Mouse (Mus musculus) heart, embryonic 13.5 days (tissue): ENCODE results near the gene Rab40b. TPM values are rescaled to one million over a fixed set of nuclear protein-coding genes. Genes with fewer than 3 reads are reported as not detected.
"Not testable (repeated sequence)": the region's sequence is repeated elsewhere in the genome, so short reads cannot be mapped to it uniquely, and the experiment has no call there.

Experiments
- ATAC-seq: fragments of 200-750 bp; cut with Nextera tagmentation; 2 replicates; pipeline ENCODE4 v1.8.0; 2017; ENCODE audit warnings: moderate TSS enrichment; ENCODE audit not compliant: insufficient number of reproducible peaks, low FRiP score, low TSS enrichment; ENCODE audit errors: extremely low read depth
- H3K27ac ChIP-seq: fragments of 300-500 bp; sonication (generic); replicated peaks from 2 replicates; pipeline ENCODE4 v1.5.1; 2015; ENCODE audit warnings: moderate library complexity, mild to moderate bottlenecking, inconsistent platforms
- H3K27me3 ChIP-seq: fragments of 300-500 bp; sonication (generic); replicated peaks from 2 replicates; pipeline ENCODE4 v1.6.1; 2015; ENCODE audit warnings: mild to moderate bottlenecking, inconsistent platforms
- H3K36me3 ChIP-seq: fragments of 300-500 bp; sonication (generic); 2 replicates; pipeline ENCODE4 v1.6.1; 2015; ENCODE audit warnings: mild to moderate bottlenecking, inconsistent platforms
- H3K4me1 ChIP-seq: fragments of 300-500 bp; sonication (generic); 2 replicates; pipeline ENCODE4 v1.6.1; 2015; ENCODE audit warnings: inconsistent platforms
- H3K4me2 ChIP-seq: fragments of 300-500 bp; sonication (generic); 2 replicates; pipeline ENCODE4 v1.6.1; 2015; ENCODE audit warnings: inconsistent platforms, mild to moderate bottlenecking, moderate library complexity
- H3K4me3 ChIP-seq: fragments of 300-500 bp; sonication (generic); 2 replicates; pipeline ENCODE4 v1.5.1; 2015; ENCODE audit warnings: moderate library complexity, mild to moderate bottlenecking, inconsistent platforms
- H3K9ac ChIP-seq: fragments of 300-500 bp; sonication (generic); 2 replicates; pipeline ENCODE4 v1.6.1; 2015; ENCODE audit warnings: inconsistent platforms, mild to moderate bottlenecking, moderate library complexity
- H3K9me3 ChIP-seq: fragments of 300-500 bp; sonication (generic); 2 replicates; pipeline ENCODE4 v1.6.1; 2016; ENCODE audit warnings: inconsistent platforms
- WGBS: fragments of 180-500 bp; shearing (Covaris S2); methylation state at CpG from one replicate; pipeline ENCODE4 v1.1.7; 2015; ENCODE audit warnings: mixed read lengths; 5-methylcytosine and 5-hydroxymethylcytosine counted together
- microRNA-seq: library from miRNA; unstranded; fragments of <30 nt; microRNA quantifications from one replicate; pipeline ENCODE4, GENCODE M21; 2016
- polyA plus RNA-seq: library from polyadenylated mRNA; unstranded; fragments of >200 nt; fragmentation: Nextera tagmentation; extraction: Ambion mirVana; gene quantifications from 2 replicates; pipeline ENCODE4 v1.2.1, GENCODE M21; 2015

The Rab40b gene
- polyA plus RNA-seq, 1 experiment from 2014 or later: 5.0 TPM

GRCm38 (mm10) chr11:121328619-121329018 is 59.4 kb downstream of the Rab40b start:
- Histone ChIP-seq H3K4me1 (no peaks in the 10 kb centered on the region), H3K27ac (no peak overlapping the region), H3K9me3 (no peaks in the 10 kb centered on the region), H3K4me3 (no peak overlapping the region), H3K27me3 (no peaks in the 10 kb centered on the region), H3K9ac (no peak overlapping the region), H3K4me2 (no peak overlapping the region), H3K36me3 (peaks cover 82% of the 10 kb centered on the region)
- ATAC-seq: no peak

- Histone ChIP-seq H3K9ac (no peak overlapping the region), H3K36me3 (peaks cover 78% of the 10 kb centered on the region), H3K27ac (no peak overlapping the region), H3K27me3 (no peaks in the 10 kb centered on the region), H3K9me3 (no peaks in the 10 kb centered on the region), H3K4me1 (no peaks in the 10 kb centered on the region), H3K4me3 (no peak overlapping the region), H3K4me2 (no peak overlapping the region)
- ATAC-seq: no peak
- 93% methylated on average over 9 of the region's 9 CpGs for WGBS
These were observed 59.8 kb downstream of the Rab40b start for GRCm38 (mm10) chr11:121328206-121328605.

GRCm38 (mm10) chr11:121326681-121327080 is 61.4 kb downstream of the Rab40b start:
- Histone ChIP-seq H3K9ac (no peak overlapping the region), H3K4me2 (no peak overlapping the region), H3K9me3 (no peaks in the 10 kb centered on the region; the same call in 1 of the 2 replicates), H3K36me3 (peaks cover 65% of the 10 kb centered on the region), H3K27ac (no peak overlapping the region), H3K27me3 (no peaks in the 10 kb centered on the region), H3K4me1 (no peaks in the 10 kb centered on the region), H3K4me3 (no peak overlapping the region)
- 96% methylated on average over 5 of the region's 5 CpGs for WGBS
- ATAC-seq: no peak

GRCm38 (mm10) chr11:121326034-121326433 is 62.0 kb downstream of the Rab40b start:
- no peak overlapping the region for H3K27ac ChIP-seq
- peaks cover 70% of the 10 kb centered on the region for H3K36me3 ChIP-seq
- H3K4me3 ChIP-seq: no peak overlapping the region
- no peak for ATAC-seq
- peaks cover 2% of the 10 kb centered on the region; the same call in 1 of the 2 replicates for H3K9me3 ChIP-seq
- no peaks in the 10 kb centered on the region for H3K4me1 ChIP-seq
- H3K4me2 ChIP-seq: no peak overlapping the region
- H3K27me3 ChIP-seq: no peaks in the 10 kb centered on the region
- WGBS: 67% methylated on average over 1 of the region's 1 CpGs
- no peak overlapping the region for H3K9ac ChIP-seq

GRCm38 (mm10) chr11:121307712-121308111 is 80.3 kb downstream of the Rab40b start:
- H3K4me1 ChIP-seq, H3K4me2 ChIP-seq, H3K27ac ChIP-seq, ATAC-seq, H3K27me3 ChIP-seq, H3K9ac ChIP-seq, H3K4me3 ChIP-seq: not testable (repeated sequence)
- H3K36me3 ChIP-seq: peaks cover 80% of the 10 kb centered on the region
- peaks cover 10% of the 10 kb centered on the region; the same call in 1 of the 2 replicates for H3K9me3 ChIP-seq
- 96% methylated on average over 6 of the region's 6 CpGs for WGBS

GRCm38 (mm10) chr11:121306608-121307007 is 81.4 kb downstream of the Rab40b start:
- Histone ChIP-seq H3K9me3 (peaks cover 10% of the 10 kb centered on the region; the same call in 1 of the 2 replicates), H3K27ac (no peak overlapping the region), H3K4me2 (no peak overlapping the region), H3K27me3 (no peaks in the 10 kb centered on the region), H3K4me3 (no peak overlapping the region), H3K36me3 (peaks cover 91% of the 10 kb centered on the region), H3K9ac (no peak overlapping the region), H3K4me1 (no peaks in the 10 kb centered on the region)
- 94% methylated on average over 8 of the region's 8 CpGs for WGBS
- ATAC-seq: no peak

Small RNAs within 50 kb of the gene (microRNA-seq; reads per million reads assigned to microRNA genes)
- not detected for gene Mir7236

Other genes with a start within 250 kb of the Rab40b start
- not detected in 2 replicates for gene Tex19.1, start 242.1 kb downstream of the Rab40b start, polyA plus RNA-seq
- gene Uts2r, start 228.0 kb downstream of the Rab40b start, polyA plus RNA-seq: not detected in 2 replicates
- 7.6 and 8.4 TPM in 2 replicates for gene Hexdc, start 183.8 kb downstream of the Rab40b start, polyA plus RNA-seq
- 28.4 and 34.6 TPM in 2 replicates for gene Ogfod3, start 183.5 kb downstream of the Rab40b start, polyA plus RNA-seq
- 21.5 and 21.6 TPM in 2 replicates for gene Cybc1, start 158.9 kb downstream of the Rab40b start, polyA plus RNA-seq
- 46.1 and 52.9 TPM in 2 replicates for gene Narf, start 151.0 kb downstream of the Rab40b start, polyA plus RNA-seq
- gene Foxk2, start 128.3 kb downstream of the Rab40b start, polyA plus RNA-seq: 5.0 and 5.1 TPM in 2 replicates
- gene Wdr45b, start 33.8 kb downstream of the Rab40b start, polyA plus RNA-seq: 70.9 and 72.7 TPM in 2 replicates
- gene Fn3krp, start 33.1 kb upstream of the Rab40b start, polyA plus RNA-seq: 4.6 and 5.5 TPM in 2 replicates
- 8.9 and 9.6 TPM in 2 replicates for gene Fn3k, start 46.7 kb upstream of the Rab40b start, polyA plus RNA-seq
- 21.0 and 22.1 TPM in 2 replicates for gene Tbcd, start 63.7 kb upstream of the Rab40b start, polyA plus RNA-seq
- gene Zfp750, start 131.1 kb upstream of the Rab40b start, polyA plus RNA-seq: 0.05 and 0.37 TPM in 2 replicates